13 mouse cellular contexts compared by ENCODE assay signal in the genomic region with DNA sequence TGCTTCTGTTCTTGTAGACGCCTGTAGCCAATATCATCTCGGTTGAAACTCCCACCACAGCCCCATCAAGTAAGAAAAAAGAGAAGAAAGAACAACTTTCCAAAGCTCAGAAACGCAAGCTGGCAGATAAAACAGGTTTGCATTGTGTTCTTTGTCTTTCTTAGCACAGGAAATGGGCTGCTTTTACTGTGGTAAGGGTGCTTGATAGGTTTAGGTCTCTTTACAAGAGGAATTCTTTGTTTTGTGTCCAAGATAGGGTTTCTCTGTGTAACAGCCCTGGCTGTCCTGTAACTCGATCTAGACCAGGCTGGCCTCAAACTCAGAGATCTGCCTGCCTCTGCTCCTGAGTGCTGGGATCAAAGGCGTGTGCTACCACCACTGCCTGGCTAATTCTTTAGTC.
"Had no signal": no experiment of that assay in that cellular context is flagged by ENCODE, and none has a peak within 500 bp of the region (broad histone marks: within the 10 kb centered on the region; RNA-seq: fewer than 3 reads in every experiment).

No protein-coding gene starts in this region.

- ATAC-seq: liver, embryonic 12.5 days; midbrain, embryonic 13.5 days; midbrain, embryonic 16.5 days had no signal

- DNase-seq: kidney, adult 18-20 months; kidney, postnatal 25 days; layer of hippocampus, adult 9-11 months; liver; lung, adult 18-20 months; lung, postnatal 10 days; lung, postnatal 36 days; right cerebral cortex, adult 18-20 months; right cerebral cortex, postnatal 14 days; right cerebral cortex, postnatal 4 days had no signal
